Mouse (Mus musculus) left cerebral cortex, adult 11 months (tissue): ENCODE data around the gene Aspa.
A peak's percentile ranks its signal among the peaks of the same experiment; 100 is the strongest.
"Not testable (repeated sequence)": the region's sequence is repeated elsewhere in the genome, so short reads cannot be mapped to it uniquely, and the experiment has no call there.

Experiments
- DNase-seq: peaks from one replicate; pipeline ENCODE4 v3.0.0; 2022; ENCODE audit warnings: low spot score

Gene Aspa

GRCm38 (mm10) chr11:73329442-73329841 lies at the start of gene Aspa, which contains the start of the genes Gm49340 and Spata22:
TSS of gene Aspa (minus strand) at chr11:73329596.
TSS of gene Gm49340 (plus strand) at chr11:73329741.
TSS of gene Spata22 (plus strand) at chr11:73329741.
- no peak for DNase-seq

- DNase-seq: no peak
Measured at GRCm38 (mm10) chr11:73370946-73371345, 41.5 kb upstream of the Aspa start, which contains the start of gene Olfr376. TSS of gene Olfr376 (plus strand) at chr11:73371246.

- DNase-seq: no peak
Measured at GRCm38 (mm10) chr11:73350483-73350882, 21.1 kb upstream of the Aspa start, which contains the start of gene Olfr20. TSS of gene Olfr20 (plus strand) at chr11:73350783.

- DNase-seq: no peak
Measured at GRCm38 (mm10) chr11:73336919-73337318, 7.5 kb upstream of the Aspa start.

- DNase-seq: no peak
Measured at GRCm38 (mm10) chr11:73333357-73333756, 4.0 kb upstream of the Aspa start.

GRCm38 (mm10) chr11:73327361-73327760 lies 2.0 kb downstream of the Aspa start:
- DNase-seq: no peak

- DNase-seq: no peak
Measured at GRCm38 (mm10) chr11:73326485-73326886, 2.9 kb downstream of the Aspa start.

- DNase-seq: no peak
Measured at GRCm38 (mm10) chr11:73323906-73324830, 5.2 kb downstream of the Aspa start.

- DNase-seq: not testable (repeated sequence)
Measured at GRCm38 (mm10) chr11:73321064-73321463, 8.3 kb downstream of the Aspa start.

GRCm38 (mm10) chr11:73318581-73318980 lies 10.8 kb downstream of the Aspa start:
- not testable (repeated sequence) for DNase-seq

- no peak for DNase-seq
Measured at GRCm38 (mm10) chr11:73315961-73316360, 13.4 kb downstream of the Aspa start.

GRCm38 (mm10) chr11:73303123-73303522 lies 26.3 kb downstream of the Aspa start:
- no peak for DNase-seq

- no peak for DNase-seq
Measured at GRCm38 (mm10) chr11:73289621-73290020, 39.8 kb downstream of the Aspa start.

- DNase-seq: peak; percentile 27
Measured at GRCm38 (mm10) chr11:73284351-73284750, 45.0 kb downstream of the Aspa start.

GRCm38 (mm10) chr11:73283926-73284325 lies 45.5 kb downstream of the Aspa start:
- no peak for DNase-seq

GRCm38 (mm10) chr11:73283369-73283768 lies 46.0 kb downstream of the Aspa start:
- DNase-seq: peak; percentile 33

GRCm38 (mm10) chr11:73281528-73282027 lies 47.8 kb downstream of the Aspa start:
- DNase-seq: peak; percentile 80

GRCm38 (mm10) chr11:73280710-73281109 lies 48.7 kb downstream of the Aspa start:
- DNase-seq: no peak

GRCm38 (mm10) chr11:73274821-73275220 lies 54.6 kb downstream of the Aspa start:
- no peak for DNase-seq

GRCm38 (mm10) chr11:73267267-73267666 lies 62.1 kb downstream of the Aspa start, which contains the start of gene Trpv3:
TSS of gene Trpv3 (plus strand) at chr11:73267388.
- no peak for DNase-seq

- DNase-seq: no peak
Measured at GRCm38 (mm10) chr11:73261385-73261784, 68.0 kb downstream of the Aspa start.

- no peak for DNase-seq
Measured at GRCm38 (mm10) chr11:73260457-73260856, 68.9 kb downstream of the Aspa start.

- no peak for DNase-seq
Measured at GRCm38 (mm10) chr11:73258664-73259063, 70.7 kb downstream of the Aspa start.
